Mouse (Mus musculus) neural tube, embryonic 13.5 days (tissue): ENCODE data around the gene Plekhh3. TPM values are rescaled to one million over a fixed set of nuclear protein-coding genes. Genes with fewer than 3 reads are reported as not detected.

Source experiments
- ATAC-seq: fragments of 200-750 bp; cut with Nextera tagmentation; 2 replicates; pipeline ENCODE4 v1.8.0; 2017; ENCODE audit warnings: low read depth, mild to moderate bottlenecking, moderate TSS enrichment, moderate library complexity
- H3K27ac ChIP-seq: fragments of 300-500 bp; sonication (generic); replicated peaks from 2 replicates; pipeline ENCODE4 v1.5.1; 2015; ENCODE audit warnings: moderate library complexity, mild to moderate bottlenecking, inconsistent platforms
- H3K27me3 ChIP-seq: fragments of 300-500 bp; sonication (generic); 2 replicates; pipeline ENCODE4 v1.6.1; 2015; ENCODE audit warnings: mild to moderate bottlenecking, inconsistent platforms
- H3K36me3 ChIP-seq: fragments of 300-500 bp; sonication (generic); 2 replicates; pipeline ENCODE4 v1.6.1; 2015; ENCODE audit warnings: mild to moderate bottlenecking, inconsistent platforms
- H3K4me1 ChIP-seq: fragments of 300-500 bp; sonication (generic); replicated peaks from 2 replicates; pipeline ENCODE4 v1.6.1; 2015; ENCODE audit warnings: inconsistent platforms
- H3K4me2 ChIP-seq: fragments of 300-500 bp; sonication (generic); 2 replicates; pipeline ENCODE4 v1.6.1; 2015; ENCODE audit warnings: inconsistent platforms, mild to moderate bottlenecking, moderate library complexity
- H3K4me3 ChIP-seq: fragments of 300-500 bp; sonication (generic); 2 replicates; pipeline ENCODE4 v1.5.1; 2015; ENCODE audit warnings: mild to moderate bottlenecking, inconsistent platforms
- H3K9ac ChIP-seq: fragments of 300-500 bp; sonication (generic); 2 replicates; pipeline ENCODE4 v1.6.1; 2015; ENCODE audit warnings: moderate library complexity, mild to moderate bottlenecking, inconsistent platforms
- H3K9me3 ChIP-seq: fragments of 300-500 bp; sonication (generic); 2 replicates; pipeline ENCODE4 v1.6.1; 2016; ENCODE audit warnings: inconsistent platforms
- WGBS: fragments of 180-500 bp; shearing (Covaris S2); methylation state at CpG from one replicate; pipeline ENCODE4 v1.1.7; 2015; 5-methylcytosine and 5-hydroxymethylcytosine counted together
- polyA plus RNA-seq: library from polyadenylated mRNA; unstranded; fragments of >200 nt; fragmentation: Nextera tagmentation; extraction: Ambion mirVana; gene quantifications from 2 replicates; pipeline ENCODE4 v1.2.1, GENCODE M21; 2015

Gene Plekhh3
- polyA plus RNA-seq, 1 experiment from 2014 or later: 13.0 TPM

DNA sequence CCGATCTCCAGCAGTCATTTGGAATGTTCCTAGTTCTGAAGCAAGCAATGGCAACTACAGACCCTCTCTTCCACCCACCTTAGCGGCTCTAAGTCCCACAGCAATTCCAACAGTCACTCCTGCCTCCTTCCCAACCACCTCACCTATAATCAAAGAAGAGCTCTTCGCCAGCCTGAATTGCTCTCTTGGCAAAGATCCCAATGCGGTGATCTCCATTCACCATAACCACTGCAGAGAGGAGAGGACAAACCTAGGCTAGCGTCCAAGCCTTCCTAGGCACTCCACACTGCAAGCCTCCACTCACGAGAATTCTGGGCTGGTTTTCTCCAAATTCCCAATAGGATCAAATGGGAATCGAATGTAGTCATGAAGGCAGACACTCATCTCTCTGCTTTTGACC, 21.9 kb upstream of the Plekhh3 start:
- Histone ChIP-seq H3K36me3 (peaks cover 42% of the 10 kb centered on the region), H3K9me3 (no peaks in the 10 kb centered on the region), H3K4me3 (no peak overlapping the region), H3K9ac (no peak overlapping the region), H3K27ac (no peak overlapping the region), H3K4me1 (peaks cover 35% of the 10 kb centered on the region), H3K4me2 (no peak overlapping the region), H3K27me3 (no peaks in the 10 kb centered on the region)
- ATAC-seq: no peak
- WGBS: 87% methylated on average over 7 of the region's 7 CpGs

- peaks cover 38% of the 10 kb centered on the region for H3K36me3 ChIP-seq
- WGBS: 92% methylated on average over 6 of the region's 6 CpGs
These were observed 21.5 kb upstream of the Plekhh3 start for GRCm38 (mm10) chr11:101192646-101193045.

DNA sequence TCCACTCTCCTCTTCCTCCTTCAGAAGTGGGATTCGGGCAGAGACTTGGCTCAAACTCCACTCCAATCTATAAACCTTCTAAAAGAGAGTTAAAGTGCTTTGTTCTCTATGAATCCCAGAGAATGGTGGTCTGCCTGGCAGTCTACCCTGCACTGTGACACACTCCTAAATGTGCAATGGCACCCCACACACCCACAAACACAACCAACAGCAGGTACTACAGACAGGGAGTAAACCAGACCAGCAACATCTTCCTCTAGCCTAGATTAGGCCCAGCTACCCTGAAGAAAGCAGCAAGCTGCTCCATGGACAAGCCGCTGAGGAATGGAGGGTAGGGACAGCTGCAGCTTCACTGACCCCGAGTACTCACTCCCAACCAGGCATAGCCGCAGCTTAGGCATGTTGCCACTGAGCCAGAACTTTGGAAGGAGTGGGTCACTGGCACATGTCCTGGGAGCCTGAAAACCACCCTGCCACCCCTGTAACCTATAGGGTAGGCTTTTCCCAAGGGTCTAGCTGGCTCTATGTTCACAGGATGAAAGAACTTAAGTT, 20.8 kb upstream of the Plekhh3 start:
- Histone ChIP-seq H3K4me3 (no peak overlapping the region), H3K27me3 (no peaks in the 10 kb centered on the region), H3K27ac (no peak overlapping the region), H3K4me2 (no peak overlapping the region), H3K4me1 (peaks cover 35% of the 10 kb centered on the region), H3K9me3 (no peaks in the 10 kb centered on the region), H3K9ac (no peak overlapping the region), H3K36me3 (peaks cover 35% of the 10 kb centered on the region)
- ATAC-seq: no peak
- 81% methylated on average over 4 of the region's 4 CpGs for WGBS

More at GRCm38 (mm10) chr11:101192646-101193045, 21.5 kb upstream of the Plekhh3 start:
- no peak overlapping the region for H3K4me2 ChIP-seq
- ATAC-seq: no peak
- peaks cover 35% of the 10 kb centered on the region for H3K4me1 ChIP-seq
- H3K27ac ChIP-seq: no peak overlapping the region
- H3K9me3 ChIP-seq: no peaks in the 10 kb centered on the region
- no peaks in the 10 kb centered on the region for H3K27me3 ChIP-seq
- H3K9ac ChIP-seq: no peak overlapping the region
- H3K4me3 ChIP-seq: no peak overlapping the region

- H3K4me3 ChIP-seq: no peak overlapping the region
- H3K36me3 ChIP-seq: peaks cover 35% of the 10 kb centered on the region
- H3K27me3 ChIP-seq: no peaks in the 10 kb centered on the region
- no peak overlapping the region for H3K4me2 ChIP-seq
- no peaks in the 10 kb centered on the region for H3K9me3 ChIP-seq
- ATAC-seq: no peak
- 39% methylated on average over 17 of the region's 17 CpGs for WGBS
- H3K9ac ChIP-seq: no peak overlapping the region
- H3K4me1 ChIP-seq: peaks cover 35% of the 10 kb centered on the region
- peak overlapping the region; percentile 84 for H3K27ac ChIP-seq
These were observed 20.1 kb upstream of the Plekhh3 start for GRCm38 (mm10) chr11:101190913-101191907.

DNA sequence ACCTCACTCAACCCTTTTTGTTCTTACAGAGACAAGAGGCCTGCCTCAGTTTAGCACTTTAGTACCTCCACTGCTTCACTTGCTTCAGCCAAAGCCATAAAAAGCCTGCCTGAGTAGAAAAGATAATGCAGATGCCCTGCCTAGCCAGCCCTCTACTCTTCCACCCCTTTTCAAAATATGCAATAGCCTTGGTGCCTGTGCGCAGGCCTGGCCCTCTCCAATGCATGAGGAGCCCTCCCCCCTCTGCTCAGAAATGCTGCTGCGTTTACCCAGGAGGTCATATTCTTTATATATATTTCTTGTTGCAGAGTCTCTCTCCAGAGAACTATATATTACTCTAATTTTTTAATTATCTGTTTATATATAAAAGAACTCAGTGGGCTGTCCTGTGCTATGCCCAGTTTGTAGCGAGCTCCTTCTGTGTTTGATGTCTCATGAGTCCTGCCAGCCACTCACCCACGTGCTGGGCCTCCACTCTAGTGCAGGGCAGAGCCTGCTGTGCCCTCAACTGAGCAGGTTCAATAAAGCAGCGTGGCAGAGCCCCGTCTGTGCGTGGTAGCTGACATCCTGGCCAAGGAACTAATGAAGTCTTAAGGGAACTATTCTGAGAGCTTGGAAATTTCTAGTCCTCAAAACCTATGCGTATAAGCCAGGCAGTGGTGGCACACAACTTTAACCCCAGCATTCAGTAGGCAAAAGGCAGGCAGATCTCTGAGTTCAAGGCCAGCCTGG, 19.2 kb upstream of the Plekhh3 start:
- Histone ChIP-seq H3K4me3 (no peak overlapping the region), H3K27me3 (no peaks in the 10 kb centered on the region), H3K27ac (peak overlapping the region; percentile 84), H3K4me1 (peaks cover 35% of the 10 kb centered on the region), H3K9me3 (no peaks in the 10 kb centered on the region), H3K9ac (no peak overlapping the region; the same call in 1 of the 2 replicates), H3K36me3 (peaks cover 27% of the 10 kb centered on the region), H3K4me2 (no peak overlapping the region)
- 17% methylated on average over 8 of the region's 8 CpGs for WGBS
- 0 out of 2 replicates have a peak, but pooled peaks have one; percentile 38 for ATAC-seq

GRCm38 (mm10) chr11:101189495-101190180, 18.5 kb upstream of the Plekhh3 start:
- H3K9me3 ChIP-seq: no peaks in the 10 kb centered on the region
- WGBS: 7% methylated on average over 6 of the region's 6 CpGs
- H3K4me2 ChIP-seq: no peak overlapping the region
- ATAC-seq: peak; percentile 69
- peak overlapping the region; percentile 41; the same call in 1 of the 2 replicates for H3K9ac ChIP-seq
- peaks cover 35% of the 10 kb centered on the region for H3K4me1 ChIP-seq
- peaks cover 20% of the 10 kb centered on the region for H3K36me3 ChIP-seq
- no peak overlapping the region for H3K4me3 ChIP-seq
- no peaks in the 10 kb centered on the region for H3K27me3 ChIP-seq
- peak overlapping the region; percentile 84 for H3K27ac ChIP-seq

DNA sequence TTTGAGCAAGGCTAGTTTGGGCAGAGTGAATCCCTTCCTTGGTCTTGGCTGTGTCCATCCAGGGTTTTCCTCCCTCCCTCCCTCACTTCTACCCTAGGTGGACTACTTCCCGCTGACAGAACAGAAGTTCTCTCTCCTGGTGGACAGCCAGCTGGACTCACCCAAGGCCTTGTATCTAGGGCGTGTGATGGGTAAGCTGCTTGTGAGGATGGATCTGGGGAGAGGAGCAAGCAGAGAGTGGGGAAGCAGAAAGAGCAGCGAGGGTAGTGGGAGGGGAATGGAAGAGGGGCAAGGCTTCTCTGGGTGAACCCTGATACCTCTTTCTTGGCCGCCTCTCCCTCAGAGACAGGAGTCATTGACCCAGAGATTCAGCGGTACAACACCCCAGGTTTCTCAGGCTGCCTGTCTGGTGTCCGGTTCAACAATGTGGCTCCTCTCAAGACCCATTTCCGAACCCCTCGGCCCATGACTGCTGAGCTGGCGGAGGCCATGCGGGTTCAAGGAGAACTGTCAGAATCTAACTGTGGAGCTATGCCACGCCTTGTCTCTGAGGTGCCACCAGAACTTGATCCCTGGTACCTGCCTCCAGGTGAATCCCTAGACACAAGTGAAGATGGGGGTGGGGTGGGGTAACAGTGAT, 17.1 kb upstream of the Plekhh3 start:
- Histone ChIP-seq H3K9me3 (no peaks in the 10 kb centered on the region), H3K9ac (no peak overlapping the region), H3K4me2 (no peak overlapping the region), H3K4me1 (peaks cover 35% of the 10 kb centered on the region), H3K27ac (peak overlapping the region; percentile 84; the same call in 1 of the 2 replicates), H3K27me3 (no peaks in the 10 kb centered on the region), H3K4me3 (no peak overlapping the region), H3K36me3 (peaks cover 10% of the 10 kb centered on the region)
- no peak for ATAC-seq
- 88% methylated on average over 11 of the region's 11 CpGs for WGBS

GRCm38 (mm10) chr11:101187541-101187940, 16.4 kb upstream of the Plekhh3 start:
- Histone ChIP-seq H3K36me3 (peaks cover 10% of the 10 kb centered on the region), H3K9me3 (no peaks in the 10 kb centered on the region), H3K4me1 (peaks cover 35% of the 10 kb centered on the region), H3K9ac (no peak overlapping the region), H3K27ac (no peak overlapping the region), H3K4me2 (no peak overlapping the region), H3K4me3 (no peak overlapping the region), H3K27me3 (peaks cover 5% of the 10 kb centered on the region; the same call in 1 of the 2 replicates)
- ATAC-seq: no peak
- 92% methylated on average over 5 of the region's 5 CpGs for WGBS

GRCm38 (mm10) chr11:101186526-101187247, 15.5 kb upstream of the Plekhh3 start:
- peaks cover 10% of the 10 kb centered on the region for H3K36me3 ChIP-seq
- peaks cover 9% of the 10 kb centered on the region for H3K27me3 ChIP-seq
- no peaks in the 10 kb centered on the region for H3K9me3 ChIP-seq
- no peak overlapping the region for H3K9ac ChIP-seq
- H3K4me1 ChIP-seq: peaks cover 35% of the 10 kb centered on the region
- 86% methylated on average over 27 of the region's 27 CpGs for WGBS
- ATAC-seq: no peak
- H3K4me3 ChIP-seq: no peak overlapping the region
- H3K4me2 ChIP-seq: no peak overlapping the region
- H3K27ac ChIP-seq: no peak overlapping the region

DNA sequence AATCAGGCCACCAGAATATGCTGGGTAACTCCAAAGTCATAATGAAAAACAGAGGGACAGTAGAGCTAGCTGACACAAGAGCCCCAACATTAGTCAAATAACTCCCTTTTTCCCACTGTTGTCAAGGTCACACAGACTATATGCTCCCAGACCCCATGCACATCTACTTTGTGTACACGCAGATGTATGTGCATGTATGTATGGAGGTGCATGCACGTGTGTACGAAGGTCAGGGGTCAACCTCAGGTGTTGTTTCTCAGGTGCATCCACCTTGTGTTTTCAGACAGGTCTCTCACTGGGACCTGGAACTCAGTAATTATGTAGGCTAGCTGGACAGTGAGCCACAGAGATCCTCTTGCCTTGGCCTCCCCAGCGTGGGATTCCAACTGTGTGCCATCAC, 14.3 kb upstream of the Plekhh3 start:
- H3K4me2 ChIP-seq: no peak overlapping the region
- H3K4me1 ChIP-seq: peaks cover 23% of the 10 kb centered on the region
- H3K27ac ChIP-seq: no peak overlapping the region
- 93% methylated on average over 4 of the region's 4 CpGs for WGBS
- H3K9me3 ChIP-seq: no peaks in the 10 kb centered on the region
- no peak overlapping the region for H3K4me3 ChIP-seq
- no peak overlapping the region for H3K9ac ChIP-seq
- peaks cover 10% of the 10 kb centered on the region for H3K36me3 ChIP-seq
- ATAC-seq: no peak
- peaks cover 9% of the 10 kb centered on the region for H3K27me3 ChIP-seq

DNA sequence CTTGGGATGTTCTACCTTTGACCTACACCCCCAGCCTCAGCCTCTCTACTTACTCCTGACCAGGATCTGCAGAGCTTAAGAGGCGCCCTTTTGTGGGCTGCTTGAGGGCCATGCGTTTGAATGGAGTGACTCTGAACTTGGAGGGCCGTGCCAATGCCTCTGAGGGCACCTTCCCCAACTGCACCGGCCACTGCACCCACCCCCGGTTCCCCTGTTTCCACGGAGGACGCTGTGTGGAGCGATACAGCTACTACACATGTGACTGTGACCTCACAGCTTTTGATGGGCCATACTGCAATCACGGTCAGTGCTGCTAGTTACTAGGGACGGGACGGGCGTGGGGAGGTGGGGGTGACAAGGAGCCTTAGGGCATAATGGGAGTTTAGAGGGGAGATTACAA, 13.8 kb upstream of the Plekhh3 start:
- H3K4me3 ChIP-seq: no peak overlapping the region
- no peak overlapping the region for H3K9ac ChIP-seq
- peaks cover 10% of the 10 kb centered on the region for H3K36me3 ChIP-seq
- H3K4me2 ChIP-seq: no peak overlapping the region
- 88% methylated on average over 12 of the region's 12 CpGs for WGBS
- H3K9me3 ChIP-seq: no peaks in the 10 kb centered on the region
- H3K27ac ChIP-seq: no peak overlapping the region
- ATAC-seq: no peak
- H3K4me1 ChIP-seq: peaks cover 18% of the 10 kb centered on the region
- peaks cover 9% of the 10 kb centered on the region for H3K27me3 ChIP-seq
